Mouse (Mus musculus): ENCODE results near the gene Kcnj12.

DNA sequence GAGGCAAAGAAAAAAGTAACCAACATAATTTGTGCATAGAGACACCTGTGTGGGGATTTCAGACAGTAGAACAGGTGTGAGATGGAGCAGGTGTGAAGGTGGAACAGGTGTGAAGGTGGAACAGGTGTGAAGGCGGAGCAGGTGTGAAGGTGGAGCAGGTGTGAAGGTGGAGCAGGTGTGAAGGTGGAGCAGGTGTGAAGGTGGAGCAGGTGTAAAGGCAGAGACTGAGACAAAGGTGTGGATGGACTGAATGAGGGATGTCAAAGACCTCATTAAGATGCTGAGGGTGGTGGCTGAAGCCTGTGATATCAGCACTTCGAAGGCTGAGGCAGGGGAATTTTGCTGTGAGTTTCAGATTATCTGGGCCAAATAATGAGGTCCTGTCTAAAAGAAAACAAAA is 59.3 kb downstream of the Kcnj12 start:
- TF ChIP-seq FLI1 (IDR thresholded peaks at IDR 0.05; ENCODE audit: low read length): no peak
- TF ChIP-seq GATA1 (IDR thresholded peaks at IDR 0.05; ENCODE audit: borderline replicate concordance, low read length): no peak
